Mouse (Mus musculus) liver, adult 2 months (tissue): ENCODE data around the gene 4933428M09Rik.
"Not testable (repeated sequence)": the region's sequence is repeated elsewhere in the genome, so short reads cannot be mapped to it uniquely, and the experiment has no call there.

ENCODE experiments used
- CTCF ChIP-seq: fragments of 200-500 bp; IDR thresholded peaks from 2 replicates; pipeline ENCODE4 v1.5.1; 2011; ENCODE audit warnings: low read depth, low read length, control low read depth
- POLR2A ChIP-seq: fragments of 200-500 bp; IDR thresholded peaks from 2 replicates; pipeline ENCODE4 v1.6.1; 2011; ENCODE audit warnings: low read length, control low read depth; ENCODE audit not compliant: insufficient read depth; ENCODE audit errors: extremely low read depth

GRCm38 (mm10) chrX:139209191-139209828 is 30.3 kb downstream of the 4933428M09Rik start:
- TF ChIP-seq CTCF, POLR2A: not testable (repeated sequence)
